Mouse (Mus musculus): ENCODE results near the gene Ptprn2. TPM values are rescaled to one million over a fixed set of nuclear protein-coding genes. Genes with fewer than 3 reads are reported as not detected.

The Ptprn2 gene
- total RNA-seq, 2 experiments from 2014 or later = 13.1 to 17.2 TPM

DNA sequence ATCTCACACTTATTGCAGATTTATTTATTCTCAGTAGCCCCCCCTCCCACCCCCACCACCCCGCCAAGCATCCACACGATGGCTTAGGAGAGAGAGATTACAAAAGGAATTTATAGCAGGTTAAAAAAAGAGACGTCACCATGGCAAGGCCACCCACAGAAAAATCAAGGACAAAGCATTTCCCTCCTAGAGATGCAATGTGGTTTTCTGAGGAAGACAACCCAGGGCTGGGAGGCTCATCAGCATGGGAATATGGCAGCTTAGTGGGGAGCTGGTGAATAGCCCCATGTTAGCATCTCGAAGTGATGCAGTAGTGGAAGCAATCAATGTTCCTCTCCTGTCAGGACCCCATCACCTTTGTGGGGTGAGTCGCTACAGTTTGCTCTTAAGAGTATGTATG lies 649.7 kb downstream of the Ptprn2 start:
- no peak for DNase-seq

DNA sequence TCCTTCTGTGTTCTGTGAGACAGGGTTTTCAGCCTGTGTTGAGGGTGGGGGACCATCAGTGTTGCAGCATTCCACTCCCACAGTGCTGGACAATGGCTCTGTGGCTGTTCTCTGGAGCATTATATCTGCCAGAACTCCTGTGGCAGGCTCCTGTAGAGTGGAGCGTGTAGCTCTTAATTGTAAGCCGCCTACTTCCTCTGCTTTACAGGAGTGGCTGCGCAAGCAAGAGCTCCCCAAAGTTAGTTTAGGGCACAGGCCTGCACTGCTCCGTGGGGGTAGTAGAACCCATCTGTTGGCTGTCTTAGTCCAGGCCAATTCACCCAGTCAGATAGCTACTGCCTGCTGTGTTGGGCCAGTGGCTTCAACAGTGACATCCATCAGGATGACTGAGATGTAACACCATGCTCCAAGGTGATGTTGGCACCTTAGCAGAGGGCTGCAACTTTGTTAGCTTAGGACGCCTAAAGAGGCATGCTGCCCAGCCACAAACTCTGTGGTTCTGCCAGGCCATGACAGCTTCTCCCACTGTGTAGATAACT lies 651.0 kb downstream of the Ptprn2 start:
- DNase-seq = no peak

DNA sequence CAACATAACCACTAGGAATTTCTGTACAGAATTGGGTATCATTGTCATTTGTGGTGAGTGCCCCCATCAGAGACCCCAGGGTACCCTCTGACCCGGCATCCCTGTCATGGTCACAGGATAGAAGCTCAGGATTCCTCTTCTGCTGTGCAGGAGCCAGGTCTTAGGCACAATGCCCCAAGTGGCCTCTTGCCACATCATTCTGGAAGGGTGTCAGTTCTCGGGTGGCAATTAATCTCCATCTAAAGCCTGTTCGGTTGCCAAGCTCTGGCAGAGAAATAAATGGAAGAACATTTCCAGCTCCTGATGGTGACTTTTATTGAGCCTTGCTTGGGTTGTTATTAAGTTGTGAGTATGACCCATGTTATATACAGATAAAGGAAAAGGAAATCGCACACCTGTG lies 655.4 kb downstream of the Ptprn2 start:
- peak; percentile 61 for DNase-seq

DNA sequence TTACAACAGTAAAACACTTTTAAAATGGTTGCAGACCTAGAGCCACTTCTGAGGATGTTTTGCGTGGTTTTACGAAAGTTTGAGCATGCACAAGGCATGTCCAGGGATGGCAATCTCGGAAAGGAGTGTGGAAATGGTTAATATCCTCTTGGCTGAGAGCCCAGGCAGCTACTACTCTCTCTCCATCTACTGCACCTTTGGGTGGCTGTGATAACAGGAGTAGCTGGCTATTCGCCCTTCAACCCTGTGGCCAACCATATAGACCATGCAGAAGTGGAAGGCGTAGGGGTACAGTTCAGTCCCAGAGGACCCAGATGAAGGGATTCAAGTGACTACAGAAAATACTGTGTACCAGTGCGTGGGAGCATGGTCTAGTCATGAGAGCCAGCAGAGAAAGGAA lies 655.9 kb downstream of the Ptprn2 start:
- DNase-seq = no peak

DNA sequence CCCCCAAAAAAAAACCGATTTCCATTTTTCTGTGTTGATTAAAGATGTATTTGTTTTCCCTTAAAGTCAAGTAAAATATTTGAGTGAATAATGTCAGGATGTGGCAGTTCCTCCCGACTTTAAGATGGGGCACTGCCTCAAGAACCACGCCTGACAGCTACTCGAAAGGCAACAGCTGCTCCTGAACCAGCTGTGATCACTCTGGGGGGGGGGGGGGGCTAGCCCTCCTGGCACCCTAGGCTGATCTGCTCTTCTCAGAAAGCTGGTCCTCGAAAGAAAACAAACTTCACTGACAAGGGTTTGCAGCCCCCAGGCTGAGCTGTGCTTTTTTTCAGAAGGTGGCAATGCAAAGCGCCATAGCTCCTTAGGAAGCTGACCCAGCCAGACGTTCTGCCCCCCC lies 663.7 kb downstream of the Ptprn2 start:
- no peak for DNase-seq

DNA sequence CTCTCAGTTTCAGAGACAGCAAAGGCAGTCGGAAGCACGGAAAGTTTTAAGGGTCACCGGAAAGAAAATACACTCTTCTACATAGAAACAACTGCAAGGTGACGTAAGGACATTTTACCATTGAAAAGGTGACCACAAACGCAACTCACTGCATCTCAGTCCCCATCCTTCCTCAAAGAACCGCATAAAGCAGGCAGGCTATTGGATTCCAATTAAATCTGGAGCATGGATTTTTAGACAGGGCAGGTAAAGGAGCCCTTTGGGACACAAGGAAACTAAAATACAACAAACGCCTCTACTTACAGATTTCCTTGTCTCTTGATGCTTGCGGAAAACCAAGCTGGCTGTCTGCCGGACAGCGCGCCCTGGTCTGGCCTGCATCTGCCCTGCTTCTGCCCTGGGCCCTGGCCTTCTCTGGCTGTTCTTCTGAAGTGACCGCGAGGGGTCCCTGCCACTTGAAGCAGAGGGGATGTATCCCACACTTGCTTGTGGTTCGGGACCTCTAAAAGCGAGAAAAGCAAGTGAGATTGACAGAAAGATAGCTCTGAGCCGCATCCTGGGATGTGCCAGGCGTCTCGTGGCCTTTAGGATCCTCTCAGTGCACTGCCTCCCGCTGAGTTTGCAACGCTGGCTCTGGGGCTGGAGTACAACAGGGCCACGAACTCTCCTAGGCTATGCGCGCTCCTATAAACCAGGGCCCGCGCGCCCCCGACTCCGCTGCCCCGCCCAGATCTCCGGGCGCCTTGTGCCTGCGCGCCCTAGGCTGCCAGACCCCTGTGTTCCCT lies 665.3 kb downstream of the Ptprn2 start:
- DNase-seq = no peak

DNA sequence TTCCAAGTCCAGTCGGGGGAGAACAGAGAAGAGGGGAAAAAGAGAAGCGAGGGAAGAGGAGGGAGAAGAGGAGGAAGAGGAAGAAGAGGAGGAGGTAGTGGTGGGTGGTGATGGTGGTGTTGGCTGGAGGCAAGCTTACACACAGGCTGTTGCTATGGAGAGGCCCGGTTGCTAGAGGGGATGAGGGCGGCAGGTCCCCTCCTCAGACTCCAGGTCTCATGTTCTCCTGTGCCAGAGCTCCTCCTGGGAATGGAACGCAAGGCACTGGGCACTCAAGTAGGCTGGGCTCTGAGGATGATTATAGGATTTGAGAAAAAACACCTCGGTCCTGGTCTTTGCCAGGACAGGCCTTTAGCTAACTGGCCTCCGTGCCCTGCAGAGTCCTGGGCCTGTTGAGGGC lies 666.1 kb downstream of the Ptprn2 start:
- no peak for DNase-seq

DNA sequence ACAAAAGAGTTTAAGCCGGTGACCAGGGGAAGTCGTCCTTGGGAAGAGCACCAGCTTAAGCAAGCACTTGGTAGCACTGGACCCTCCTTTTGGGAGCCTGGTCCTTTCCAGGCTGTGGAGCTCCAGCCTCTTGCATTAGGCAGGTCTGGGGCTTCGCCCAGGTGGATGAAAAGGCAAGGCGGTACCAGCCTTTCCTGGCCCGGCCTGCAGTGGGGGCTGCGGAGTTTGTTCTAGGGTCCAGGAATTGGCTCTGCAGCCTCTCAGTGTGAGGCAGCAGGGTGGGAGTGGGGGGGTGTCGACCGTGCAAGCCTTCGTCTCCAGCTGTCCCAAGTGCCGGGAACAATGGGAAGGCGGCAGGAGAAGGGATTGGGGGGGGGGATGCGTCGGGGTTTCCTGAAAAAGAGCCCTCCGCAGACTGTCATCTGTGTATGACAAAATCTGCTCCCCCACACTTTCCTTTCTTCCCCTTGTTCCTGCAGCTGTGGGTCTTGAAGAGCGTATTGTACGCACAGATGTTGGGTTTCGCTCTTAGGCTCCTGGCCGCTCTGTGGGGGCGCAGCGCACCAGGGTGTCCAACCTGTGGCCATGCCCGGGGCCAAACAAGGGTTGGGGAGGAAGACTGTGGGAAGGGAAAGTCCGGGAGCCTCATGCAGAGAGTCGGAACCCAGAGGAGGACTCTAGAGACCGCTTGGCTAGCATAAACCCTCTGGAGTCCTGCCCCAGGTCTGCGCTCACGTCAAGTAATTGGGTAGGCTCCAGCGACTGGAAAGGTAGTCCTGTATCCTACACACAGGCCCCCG lies 667.0 kb downstream of the Ptprn2 start:
- DNase-seq = no peak

DNA sequence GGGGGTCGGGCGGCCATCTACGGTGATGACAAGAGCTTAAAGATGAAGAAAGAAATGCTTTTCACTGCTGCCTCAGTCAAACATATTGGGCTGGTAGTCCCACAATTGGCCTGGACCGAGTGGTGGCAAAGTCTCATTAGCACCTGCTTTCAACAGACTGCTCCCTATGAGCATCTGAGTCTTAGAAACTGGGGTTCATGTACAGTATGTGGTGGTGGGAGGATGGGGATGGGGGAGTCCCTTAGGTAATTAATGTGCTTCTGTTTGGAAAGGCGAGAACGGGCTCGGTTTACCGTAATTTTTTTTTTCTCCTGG lies 667.6 kb downstream of the Ptprn2 start:
- DNase-seq = no peak

DNA sequence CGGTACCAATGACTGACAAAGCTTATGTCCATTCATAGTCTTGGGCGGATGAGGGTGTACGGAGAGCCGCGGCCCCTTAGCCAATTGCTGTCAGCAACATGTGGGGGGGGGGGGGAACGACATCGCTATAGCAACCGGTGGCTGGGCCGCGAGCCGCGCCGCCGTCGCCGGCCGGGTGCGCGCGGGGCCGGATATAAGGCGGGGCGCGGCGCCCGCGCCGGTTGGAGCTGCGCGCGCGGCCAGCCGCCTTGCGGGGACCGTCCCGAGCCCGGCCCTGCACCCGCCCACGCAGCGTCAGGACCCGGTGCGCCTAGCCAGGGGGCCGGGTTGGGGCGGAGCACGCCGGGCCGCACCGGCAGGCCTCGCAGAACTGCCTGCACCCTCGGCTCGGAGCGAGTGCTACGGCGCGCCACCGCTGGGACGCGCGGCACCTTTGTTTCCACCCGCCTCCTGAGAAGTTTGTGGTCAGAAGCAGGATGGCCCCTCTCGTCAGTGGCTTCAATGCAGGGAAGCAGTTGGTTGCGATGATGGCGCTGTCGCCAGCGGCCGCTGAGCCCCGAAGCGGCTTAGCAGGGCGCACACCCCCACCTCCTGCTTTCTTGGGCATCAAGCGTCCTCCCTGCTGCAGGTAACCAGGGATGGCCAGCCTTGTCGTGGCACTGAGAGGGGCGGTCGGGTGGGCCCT lies 668.3 kb downstream of the Ptprn2 start:
- peak; percentile 74 for DNase-seq

DNA sequence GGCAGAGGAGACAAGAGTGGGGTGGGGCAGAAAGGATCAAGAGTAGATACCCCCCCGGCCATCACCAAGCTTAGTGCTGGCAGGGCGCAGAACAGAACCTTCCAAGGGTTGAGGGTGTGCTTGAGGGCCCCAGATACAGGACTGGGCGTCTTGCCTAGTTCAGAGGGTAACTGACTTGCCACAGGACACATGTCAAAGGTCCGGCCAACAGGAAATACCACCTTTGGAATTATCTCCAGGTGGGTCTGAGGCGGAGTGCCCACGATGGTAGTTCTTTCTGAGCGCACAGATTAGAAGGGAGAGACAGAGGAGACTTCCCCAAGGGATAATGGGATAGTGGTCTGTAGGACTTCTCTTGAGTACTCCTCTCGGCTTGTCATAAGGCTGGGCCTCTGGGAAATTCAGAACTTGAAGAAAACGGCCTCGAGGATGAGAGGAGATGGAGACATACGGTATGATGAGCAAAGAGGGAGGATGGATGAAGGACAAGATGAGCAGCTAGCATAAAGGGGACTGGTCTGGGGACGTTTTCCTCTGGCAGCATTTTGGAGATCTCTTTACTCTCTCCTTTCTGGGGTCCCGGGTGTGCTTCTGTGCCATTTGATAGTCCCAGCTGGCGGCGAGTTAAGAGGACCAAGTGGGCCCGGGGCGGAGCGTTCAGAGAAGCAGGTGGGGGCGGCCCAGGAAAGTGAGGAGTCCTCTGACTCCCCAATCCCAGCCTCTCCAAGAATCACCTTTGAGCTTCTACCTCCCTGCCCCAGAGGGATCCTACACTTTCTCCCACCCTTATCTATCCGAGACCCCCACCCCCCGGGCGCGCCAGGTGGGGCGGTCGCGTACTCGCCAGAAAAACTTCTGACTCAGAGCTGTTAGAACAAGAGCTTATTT lies 669.1 kb downstream of the Ptprn2 start:
- no peak for DNase-seq

DNA sequence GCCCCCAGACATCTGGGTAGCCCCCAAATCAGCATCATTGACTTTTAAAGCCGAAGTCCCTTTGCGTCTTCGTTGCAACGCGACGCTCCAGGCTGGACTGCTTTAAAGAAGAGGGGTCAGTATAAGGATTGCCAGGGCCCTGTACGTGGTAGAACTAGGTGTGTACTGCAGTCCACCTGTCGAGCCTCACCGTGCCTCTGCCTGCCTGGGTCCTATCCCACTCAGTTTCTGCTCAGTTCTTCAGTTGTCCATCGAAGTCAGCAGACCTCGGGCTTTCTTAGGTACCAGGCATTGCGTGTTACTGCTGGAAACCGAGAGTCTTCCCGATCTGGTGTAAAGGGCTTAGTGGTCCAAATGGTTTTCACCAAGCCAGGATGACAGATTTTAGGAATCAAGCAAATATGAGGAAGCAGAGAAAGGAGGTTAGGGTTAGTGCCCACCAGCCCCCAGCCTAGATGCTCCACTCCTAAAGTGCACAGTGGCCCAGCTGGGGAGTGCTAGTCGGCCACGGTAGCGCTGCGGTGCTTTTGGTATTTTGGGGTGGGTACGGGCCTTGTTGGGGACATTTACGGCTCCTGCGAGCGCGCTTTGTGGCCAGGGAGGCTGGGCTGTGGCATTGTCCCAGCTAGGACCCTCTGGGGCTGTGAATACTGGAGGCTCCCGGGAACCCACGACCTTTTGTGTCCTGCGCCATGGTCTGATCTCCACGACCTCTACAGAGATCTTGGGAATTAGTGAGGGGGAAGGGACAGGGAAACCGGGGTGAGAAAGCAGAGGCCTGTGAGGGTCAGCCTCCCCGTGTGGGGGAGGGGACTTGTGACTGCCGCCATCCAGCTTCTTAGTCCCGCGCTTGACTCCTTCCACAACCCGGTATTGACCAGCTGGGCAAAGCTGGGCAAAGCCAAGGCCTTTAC lies 670.0 kb downstream of the Ptprn2 start:
- no peak for DNase-seq

DNA sequence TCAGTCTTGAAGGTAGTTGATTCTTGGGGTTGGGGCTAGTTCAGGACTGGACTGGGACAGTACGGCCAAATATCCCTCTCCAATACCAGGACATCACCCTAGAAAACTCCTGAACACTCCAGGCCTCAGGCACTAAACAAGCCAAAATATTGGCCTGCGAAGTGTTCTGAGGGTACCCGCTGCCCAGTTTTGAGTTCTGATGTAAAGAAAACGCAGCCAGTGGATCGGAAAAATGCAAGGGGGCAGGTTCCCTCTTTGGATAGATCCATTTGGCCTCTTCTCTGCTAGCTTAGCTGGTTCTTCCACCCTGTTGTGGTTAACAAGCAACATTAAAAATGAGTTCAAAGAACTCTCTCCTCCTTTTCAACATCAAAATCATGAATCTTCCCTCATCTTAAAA lies 670.7 kb downstream of the Ptprn2 start:
- DNase-seq = no peak

DNA sequence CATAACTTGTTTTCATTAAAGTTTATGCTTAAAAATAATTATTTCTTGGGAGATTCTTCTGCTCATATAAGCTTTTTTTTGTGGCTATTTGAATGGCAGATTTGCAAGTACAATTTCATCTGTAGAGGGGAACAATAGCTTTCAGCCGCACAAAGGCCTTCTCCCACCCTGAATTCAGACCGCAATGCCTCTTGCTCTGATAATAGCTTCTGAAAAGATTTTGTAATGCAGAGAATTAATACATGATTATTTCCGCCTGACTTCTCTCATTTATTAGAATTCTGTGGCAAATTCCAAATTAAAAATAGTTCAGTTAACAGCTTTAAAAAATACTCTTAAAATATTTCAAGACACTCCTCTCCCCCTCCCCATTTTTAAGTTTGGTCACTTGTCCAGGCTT lies 671.3 kb downstream of the Ptprn2 start:
- DNase-seq = no peak

DNA sequence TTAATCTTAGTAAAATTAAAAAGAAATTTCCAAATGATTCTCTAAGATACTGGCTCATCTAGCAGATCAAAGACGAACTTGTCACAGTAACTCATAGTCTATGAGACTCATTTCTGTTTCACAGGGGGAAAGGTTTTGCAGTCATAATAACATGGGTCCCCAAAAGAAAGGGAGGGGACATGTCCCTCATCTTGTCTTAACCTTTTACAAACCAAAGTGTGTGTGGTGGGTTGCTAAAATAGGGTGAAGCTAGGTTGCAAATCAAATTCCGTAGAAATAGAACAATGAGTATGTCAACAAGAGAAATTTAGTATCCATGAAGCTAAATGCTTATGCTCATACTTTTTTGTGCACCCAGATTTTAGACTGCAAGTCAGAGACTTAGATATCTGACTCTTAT lies 671.7 kb downstream of the Ptprn2 start:
- DNase-seq = no peak

DNA sequence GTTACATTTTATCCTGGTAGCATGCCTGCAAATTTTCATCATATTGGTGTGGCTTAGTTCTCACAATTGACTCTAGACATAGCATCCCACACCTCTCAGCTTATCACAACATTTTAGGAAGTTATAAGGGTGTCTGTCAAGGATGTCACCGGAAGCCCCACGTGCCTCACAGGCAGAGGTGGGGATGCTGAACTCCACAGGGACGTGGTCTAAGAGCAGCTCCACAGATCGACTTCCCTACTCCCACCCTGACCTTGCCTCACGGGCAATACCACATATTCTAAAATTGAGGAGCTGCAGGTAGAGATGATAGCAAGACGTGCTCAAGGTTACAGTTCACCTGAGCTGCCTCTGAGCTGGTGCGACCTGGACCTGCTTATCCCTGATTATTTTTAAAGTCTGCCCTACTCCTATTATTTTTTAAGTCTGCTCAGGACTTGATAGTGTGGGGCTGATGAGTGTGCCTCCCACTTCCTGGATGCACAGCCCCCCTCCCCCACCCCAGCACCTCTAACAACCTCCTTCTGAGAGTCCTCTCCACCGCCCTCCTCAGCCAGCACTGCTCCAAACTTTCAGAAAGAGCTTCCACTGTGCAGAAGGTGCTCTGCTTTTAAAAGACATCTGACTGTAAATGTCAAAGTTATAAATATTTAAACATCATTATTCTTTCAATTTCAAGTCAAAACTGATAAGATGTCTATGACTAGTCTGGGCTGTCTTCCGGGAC lies 672.3 kb downstream of the Ptprn2 start:
- no peak for DNase-seq

DNA sequence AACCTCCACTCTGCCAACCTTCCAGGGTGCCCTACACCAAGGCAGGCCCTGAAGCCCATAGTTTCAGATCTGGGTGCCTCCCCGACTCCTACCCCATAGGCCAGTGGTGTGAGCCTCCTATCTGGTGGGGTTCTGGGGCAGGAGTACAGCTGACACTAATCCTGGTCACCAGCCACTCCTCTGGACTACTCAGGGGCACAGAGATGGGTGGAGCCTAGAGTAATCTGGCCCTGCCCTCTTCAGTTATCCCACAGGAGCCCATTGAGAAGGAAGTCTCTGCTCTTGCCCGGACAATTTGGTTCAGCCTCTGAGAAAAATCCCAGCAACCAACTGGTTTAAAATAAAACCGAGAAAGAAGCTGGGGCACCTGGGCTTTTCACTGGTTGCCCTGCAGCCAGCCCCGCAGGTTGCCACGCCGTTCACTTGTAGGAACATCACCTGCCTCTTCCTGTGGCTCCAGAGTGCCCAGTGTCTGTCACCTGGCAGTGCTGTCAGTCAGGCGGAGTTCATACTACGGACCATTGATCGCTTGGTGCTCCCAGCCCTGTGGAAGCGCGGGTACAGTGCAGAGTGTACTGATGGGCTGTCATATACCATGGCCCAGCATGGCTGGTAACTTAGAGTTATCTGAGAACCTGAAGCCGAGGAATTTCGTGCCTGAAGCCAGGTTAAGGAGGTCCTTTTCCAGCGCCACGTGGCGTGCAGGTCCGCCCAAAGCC lies 673.6 kb downstream of the Ptprn2 start:
- DNase-seq = no peak

DNA sequence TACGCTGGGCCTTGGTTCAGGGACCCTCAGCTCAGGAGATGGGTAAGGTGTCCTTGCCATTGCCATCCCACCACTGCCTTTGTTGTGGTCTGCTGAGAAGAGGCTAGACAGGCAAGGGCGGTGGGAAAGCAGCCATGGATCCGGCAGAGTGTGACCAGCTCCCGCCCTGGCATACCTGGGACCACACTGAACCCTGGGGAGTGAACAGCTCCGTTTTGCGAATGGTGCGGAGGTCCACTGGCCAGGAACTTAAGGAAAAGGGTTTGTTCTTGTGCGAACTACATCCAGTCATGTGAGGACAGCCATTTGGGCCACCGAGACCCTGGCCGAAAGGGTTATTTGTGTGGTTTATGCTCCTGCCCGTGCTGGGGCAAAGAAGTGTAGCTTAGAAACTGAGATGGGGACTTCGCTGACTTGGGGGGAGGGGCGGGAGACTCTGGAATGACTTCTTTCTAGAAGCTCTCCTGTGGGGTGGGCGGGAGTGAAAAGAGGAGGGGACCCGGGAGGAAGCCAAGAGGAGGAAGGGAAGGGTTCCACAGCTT lies 674.2 kb downstream of the Ptprn2 start:
- DNase-seq = no peak

DNA sequence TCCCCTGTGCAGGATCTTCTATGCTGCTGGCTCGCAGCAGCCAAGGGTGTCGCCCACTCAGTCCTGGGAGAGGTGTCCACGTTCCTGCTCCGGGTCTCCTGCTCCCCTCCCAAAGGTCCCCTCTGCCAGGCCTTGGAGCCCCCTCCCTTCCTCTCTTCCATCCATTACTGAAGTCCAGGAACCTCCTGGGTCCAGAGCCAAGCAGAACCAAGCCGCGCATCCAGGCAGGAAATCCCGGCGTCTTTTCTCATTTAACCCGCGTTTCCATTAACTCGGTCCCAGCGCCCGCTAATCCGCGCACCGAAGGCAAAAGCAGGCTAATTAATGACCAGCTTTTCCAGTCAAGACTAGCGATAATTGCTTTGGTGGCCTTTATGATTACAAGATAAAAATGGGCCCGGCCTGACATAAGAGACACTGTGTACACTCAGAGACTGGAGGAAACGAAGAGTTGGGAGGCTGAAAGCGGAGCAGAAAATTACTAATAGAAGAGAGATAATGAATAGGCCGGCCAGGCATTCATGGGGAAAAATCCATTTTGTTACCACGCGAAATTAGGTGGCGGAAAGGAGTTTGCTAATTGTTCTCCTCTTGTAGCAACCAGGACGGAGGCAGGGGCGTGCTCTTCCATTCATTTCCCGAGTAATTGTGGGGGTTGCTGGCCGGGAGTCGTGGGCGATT lies 674.8 kb downstream of the Ptprn2 start:
- DNase-seq = no peak

Data from adrenal gland, postnatal 10 days (tissue).